In the genomic region with DNA sequence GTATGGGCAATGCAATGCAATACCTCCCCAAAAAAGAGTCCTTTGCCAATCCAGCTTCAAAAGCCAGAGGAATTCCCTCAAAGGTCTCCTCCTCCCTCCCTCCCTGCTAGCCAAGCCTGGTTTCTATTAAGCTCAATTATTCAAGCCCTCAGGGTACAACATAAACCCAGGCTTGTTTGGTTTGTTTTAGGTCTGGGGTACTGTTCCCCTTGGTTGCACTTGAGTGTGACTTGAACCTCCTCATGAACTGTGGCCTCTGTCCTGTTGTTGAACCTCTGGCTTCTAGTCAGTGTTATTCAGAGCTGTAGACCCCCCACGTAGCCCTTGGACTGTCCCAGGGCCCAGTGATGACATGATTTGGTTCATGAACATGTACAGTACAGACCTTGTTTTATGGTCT, we compare ENCODE assay signal across 19 mouse cellular contexts.
DNase-seq lines count a peak whose midpoint lies in the region; ATAC-seq and TF ChIP-seq lines count a peak whose summit lies in the region.
"Had no signal": no experiment of that assay in that cellular context is flagged by ENCODE, and none has a peak within 500 bp of the region (broad histone marks: within the 10 kb centered on the region; RNA-seq: fewer than 3 reads in every experiment).

No protein-coding gene starts in this region.

- no peak overlapping the region for H3K4me3 ChIP-seq in forebrain, embryonic 16.5 days (replicated peaks; ENCODE audit: low read length)
- H3K4me3 ChIP-seq in forebrain, embryonic 13.5 days = no peak overlapping the region
- H3K4me3 ChIP-seq in lung, embryonic 14.5 days (ENCODE audit: low read depth, low read length) = no peak overlapping the region
- H3K4me3 ChIP-seq in embryonic facial prominence, embryonic 13.5 days = no peak overlapping the region
- H3K4me3 ChIP-seq: forebrain, embryonic 10.5 days; liver, embryonic 15.5 days had no signal

- peaks cover 7% of the 10 kb centered on the region; the same call in 1 of the 2 replicates for H3K4me1 ChIP-seq in forebrain, embryonic 16.5 days (replicated peaks; ENCODE audit: control insufficient read depth, insufficient read depth, low read length)
- H3K4me1 ChIP-seq in forebrain, embryonic 13.5 days = peaks cover 22% of the 10 kb centered on the region
- peaks cover 22% of the 10 kb centered on the region for H3K4me1 ChIP-seq in lung, embryonic 14.5 days (ENCODE audit: insufficient read depth)
- H3K4me1 ChIP-seq in embryonic facial prominence, embryonic 13.5 days = peaks cover 75% of the 10 kb centered on the region

- no peak overlapping the region for H3K4me2 ChIP-seq in forebrain, embryonic 16.5 days (ENCODE audit: low read length)
- no peak overlapping the region for H3K4me2 ChIP-seq in forebrain, embryonic 13.5 days
- no peak overlapping the region for H3K4me2 ChIP-seq in lung, embryonic 14.5 days
- H3K4me2 ChIP-seq in embryonic facial prominence, embryonic 13.5 days = no peak overlapping the region
- H3K4me2 ChIP-seq: liver, embryonic 15.5 days had no signal

- no peak for TF ChIP-seq CTCF in lung, embryonic 14.5 days (IDR thresholded peaks at IDR 0.05; ENCODE audit: low read depth)

- no peaks in the 10 kb centered on the region for H3K27me3 ChIP-seq in forebrain, embryonic 16.5 days (replicated peaks; ENCODE audit: control insufficient read depth, insufficient read depth, low read length)
- no peaks in the 10 kb centered on the region for H3K27me3 ChIP-seq in forebrain, embryonic 13.5 days
- H3K27me3 ChIP-seq in lung, embryonic 14.5 days (ENCODE audit: insufficient read depth, low read length) = no peaks in the 10 kb centered on the region
- no peaks in the 10 kb centered on the region for H3K27me3 ChIP-seq in embryonic facial prominence, embryonic 13.5 days
- H3K27me3 ChIP-seq: CH12.LX; liver, embryonic 15.5 days had no signal

- no peak overlapping the region for H3K9ac ChIP-seq in forebrain, embryonic 16.5 days (replicated peaks; ENCODE audit: low read depth, low read length)
- H3K9ac ChIP-seq in forebrain, embryonic 13.5 days = no peak overlapping the region
- H3K9ac ChIP-seq in lung, embryonic 14.5 days = no peak overlapping the region
- no peak overlapping the region for H3K9ac ChIP-seq in embryonic facial prominence, embryonic 13.5 days
- H3K9ac ChIP-seq: liver, embryonic 15.5 days had no signal

- no peak overlapping the region for H3K27ac ChIP-seq in forebrain, embryonic 16.5 days (ENCODE audit: low read length)
- no peak overlapping the region for H3K27ac ChIP-seq in forebrain, embryonic 13.5 days
- H3K27ac ChIP-seq in lung, embryonic 14.5 days (ENCODE audit: low read depth) = no peak overlapping the region
- peak overlapping the region; percentile 33; the same call in 1 of the 2 replicates for H3K27ac ChIP-seq in embryonic facial prominence, embryonic 13.5 days
- H3K27ac ChIP-seq: forebrain, embryonic 10.5 days; liver, embryonic 15.5 days; macrophage had no signal

- no peak for DNase-seq in lung, embryonic 14.5 days
- no peak for DNase-seq in lung, postnatal 4 days
- DNase-seq in mesoderm, embryonic 11.5 days (ENCODE audit: low read depth, low spot score) = peak; percentile 70
- no peak for DNase-seq in lung, adult 18-20 months
- DNase-seq in gastrocnemius, postnatal 10 days = no peak
- DNase-seq: cerebellum, adult 8-10 months; heart, adult 18-20 months; layer of hippocampus, postnatal 36 days; left cerebral cortex, postnatal 4 days; midbrain, embryonic 14.5 days; thymus, postnatal 4 days had no signal

- 71% methylated on average over 1 of the region's 1 CpGs for WGBS in forebrain, embryonic 16.5 days
- WGBS in forebrain, embryonic 13.5 days = 74% methylated on average over 1 of the region's 1 CpGs
- WGBS in lung, embryonic 14.5 days = 41% methylated on average over 1 of the region's 1 CpGs
- WGBS in embryonic facial prominence, embryonic 13.5 days = 20% methylated on average over 1 of the region's 1 CpGs

- no peaks in the 10 kb centered on the region for H3K36me3 ChIP-seq in forebrain, embryonic 16.5 days (ENCODE audit: control insufficient read depth, insufficient read depth)
- no peaks in the 10 kb centered on the region for H3K36me3 ChIP-seq in forebrain, embryonic 13.5 days (ENCODE audit: poor library complexity, severe bottlenecking)
- H3K36me3 ChIP-seq in lung, embryonic 14.5 days (ENCODE audit: insufficient read depth) = no peaks in the 10 kb centered on the region
- H3K36me3 ChIP-seq in embryonic facial prominence, embryonic 13.5 days = no peaks in the 10 kb centered on the region
- H3K36me3 ChIP-seq: liver, embryonic 15.5 days had no signal

- H3K9me3 ChIP-seq in forebrain, embryonic 16.5 days (ENCODE audit: control insufficient read depth, low read length) = no peaks in the 10 kb centered on the region
- H3K9me3 ChIP-seq in forebrain, embryonic 13.5 days (replicated peaks) = no peaks in the 10 kb centered on the region
- H3K9me3 ChIP-seq in lung, embryonic 14.5 days (ENCODE audit: low read depth, low read length) = no peaks in the 10 kb centered on the region
- no peaks in the 10 kb centered on the region; the same call in 1 of the 2 replicates for H3K9me3 ChIP-seq in embryonic facial prominence, embryonic 13.5 days
- H3K9me3 ChIP-seq: forebrain, embryonic 10.5 days; liver, embryonic 15.5 days had no signal

- ATAC-seq in forebrain, embryonic 16.5 days = 0 out of 2 replicates have a peak, but pooled peaks have one; percentile 23
- no peak for ATAC-seq in forebrain, embryonic 13.5 days
- peak; percentile 39; the same call in 1 of the 2 replicates for ATAC-seq in lung, embryonic 14.5 days (ENCODE audit: insufficient read depth)
- ATAC-seq in embryonic facial prominence, embryonic 13.5 days (ENCODE audit: insufficient number of reproducible peaks, insufficient read depth, low FRiP score, low TSS enrichment, low read depth) = no peak
- ATAC-seq: hindbrain, embryonic 16.5 days had no signal

Comparison
In these comparisons a context has a peak if more than half of its experiments do, and no peak if none do; other contexts are left out.
1. ATAC-seq: peak in forebrain, embryonic 16.5 days (single experiment) and lung, embryonic 14.5 days (single experiment); none in forebrain, embryonic 13.5 days (single experiment) and embryonic facial prominence, embryonic 13.5 days (single experiment).